Mouse (Mus musculus): ENCODE measurements around the gene Pkd1.

Gene Pkd1

GRCm38 (mm10) chr17:24596073-24596466 lies 46.4 kb downstream of the Pkd1 start:
- POLR2A ChIA-PET = interaction anchor here (0.5 to 6.6 kb wide), 41 partner anchors 9 to 983 kb away, joined by 3 to 64 read pairs (median 4); partner anchors contain the start of genes Traf7 (in 3 of the 4), Tbl3 (in 2 of the 4), Lmf1 (in 1 of the 4) and Nthl1 (in 1 of the 4)
- CTCF ChIA-PET = interaction anchor here (0.6 to 2.5 kb wide), 30 partner anchors 8 to 1147 kb away, joined by 3 to 15 read pairs (median 4); partner anchors contain the start of genes Syngr3 (in 1 of the 4) and Zfp598 (in 1 of the 4)

- CTCF ChIA-PET = interaction anchor here (0.6 to 2.5 kb wide), 12 partner anchors 8 to 81 kb away, joined by 3 to 15 read pairs (median 4); no protein-coding TSS in a partner anchor
Observed at GRCm38 (mm10) chr17:24596471-24597183, 47.0 kb downstream of the Pkd1 start.

GRCm38 (mm10) chr17:24597989-24598388 lies 48.4 kb downstream of the Pkd1 start:
- CTCF ChIA-PET = no interaction called here
- POLR2A ChIA-PET = interaction anchor here in 3 of 4 experiments (0.7 to 2.5 kb wide), 16 partner anchors 8 to 119 kb away, joined by 3 to 9 read pairs (median 4); partner anchors contain the start of genes Nthl1 (in 2 of the 3), Tsc2 (in 2 of the 3), Traf7 (in 1 of the 3) and Zfp598 (in 1 of the 3)

More at GRCm38 (mm10) chr17:24596471-24597183, 47.0 kb downstream of the Pkd1 start:
- POLR2A ChIA-PET = interaction anchor here (0.5 to 6.6 kb wide), 33 partner anchors 8 to 182 kb away, joined by 3 to 64 read pairs (median 4); partner anchors contain the start of genes Traf7 (in 3 of the 4), Tbl3 (in 2 of the 4), Nthl1 (in 1 of the 4) and Rnps1 (in 1 of the 4)

GRCm38 (mm10) chr17:24600502-24600901 lies 50.9 kb downstream of the Pkd1 start:
- CTCF ChIA-PET = interaction anchor here in 1 of 4 experiments (1.6 kb wide), 1 partner anchor 10 kb away, joined by 3 read pairs; no protein-coding TSS in a partner anchor

GRCm38 (mm10) chr17:24603961-24604360 lies 54.3 kb downstream of the Pkd1 start:
- POLR2A ChIA-PET = interaction anchor here in 3 of 4 experiments (0.7 to 6.1 kb wide), 22 partner anchors 9 to 125 kb away, joined by 3 to 64 read pairs (median 8); partner anchors contain the start of genes Traf7 (in 3 of the 3), Mlst8 (in 2 of the 3), Npw (in 2 of the 3) and Nthl1 (in 2 of the 3)
- CTCF ChIA-PET = interaction anchor here in 3 of 4 experiments (0.9 to 2.2 kb wide), 6 partner anchors 8 to 76 kb away, joined by 3 to 10 read pairs (median 5); partner anchors contain the start of gene Traf7 (in 1 of the 3)

More at GRCm38 (mm10) chr17:24600502-24600901, 50.9 kb downstream of the Pkd1 start:
- POLR2A ChIA-PET = interaction anchor here in 3 of 4 experiments (0.7 to 2.9 kb wide), 12 partner anchors 9 to 1156 kb away, joined by 3 to 10 read pairs (median 3); partner anchors contain the start of gene Traf7 (in 1 of the 3)

GRCm38 (mm10) chr17:24604557-24604956 lies 54.9 kb downstream of the Pkd1 start:
- ChIA-PET POLR2A (interaction anchor here (0.6 to 6.1 kb wide), 42 partner anchors 8 to 268 kb away, joined by 3 to 64 read pairs (median 4); partner anchors contain the start of genes Nthl1 (in 3 of the 4), Pkd1 (in 3 of the 4), Traf7 (in 3 of the 4) and Tsc2 (in 3 of the 4)), CTCF (interaction anchor here (0.6 to 2.2 kb wide), 10 partner anchors 8 to 94 kb away, joined by 3 to 10 read pairs (median 3); partner anchors contain the start of gene Traf7 (in 1 of the 4))

- CTCF ChIA-PET = interaction anchor here in 2 of 4 experiments (0.6 to 1.2 kb wide), 4 partner anchors 12 to 62 kb away, joined by 3 to 4 read pairs (median 4); no protein-coding TSS in a partner anchor
Observed at GRCm38 (mm10) chr17:24608370-24608769, 58.7 kb downstream of the Pkd1 start.

GRCm38 (mm10) chr17:24608874-24609273 lies 59.2 kb downstream of the Pkd1 start:
- ChIA-PET POLR2A (interaction anchor here in 2 of 4 experiments (0.6 to 6.1 kb wide), 5 partner anchors 8 to 88 kb away, joined by 3 to 64 read pairs (median 3); no protein-coding TSS in a partner anchor), CTCF (interaction anchor here in 2 of 4 experiments (0.5 to 0.7 kb wide), 2 partner anchors 18 to 58 kb away, joined by 4 to 5 read pairs; no protein-coding TSS in a partner anchor)

More at GRCm38 (mm10) chr17:24608370-24608769, 58.7 kb downstream of the Pkd1 start:
- POLR2A ChIA-PET = interaction anchor here in 2 of 4 experiments (0.8 to 6.1 kb wide), 8 partner anchors 8 to 59 kb away, joined by 3 to 64 read pairs (median 4); partner anchors contain the start of gene Pkd1 (in 1 of the 2)

GRCm38 (mm10) chr17:24610711-24611110 lies 61.1 kb downstream of the Pkd1 start:
- ChIA-PET POLR2A (interaction anchor here in 1 of 4 experiments (1.0 to 1.4 kb wide), 3 partner anchors 9 to 34 kb away, joined by 3 to 4 read pairs (median 4); no protein-coding TSS in a partner anchor), CTCF (interaction anchor here in 3 of 4 experiments (0.7 to 1.7 kb wide), 4 partner anchors 10 to 108 kb away, joined by 3 to 5 read pairs (median 4); no protein-coding TSS in a partner anchor)

- POLR2A ChIA-PET = interaction anchor here (0.6 to 7.8 kb wide), 37 partner anchors 9 to 593 kb away, joined by 3 to 45 read pairs (median 5); partner anchors contain the start of genes Nthl1 (in 3 of the 4), Pkd1 (in 3 of the 4), Traf7 (in 3 of the 4) and Tsc2 (in 3 of the 4)
- CTCF ChIA-PET = interaction anchor here in 3 of 4 experiments (0.5 to 2.4 kb wide), 6 partner anchors 11 to 790 kb away, joined by 3 to 16 read pairs (median 3); no protein-coding TSS in a partner anchor
Observed at GRCm38 (mm10) chr17:24617561-24618194, 68.0 kb downstream of the Pkd1 start.

- ChIA-PET CTCF (no interaction called here), POLR2A (interaction anchor here in 2 of 4 experiments (0.7 to 1.0 kb wide), 3 partner anchors 50 to 81 kb away, joined by 3 to 5 read pairs (median 4); partner anchors contain the start of gene Pkd1 (in 1 of the 2))
Observed at GRCm38 (mm10) chr17:24625472-24625871, 75.8 kb downstream of the Pkd1 start.

- ChIA-PET POLR2A (interaction anchor here in 3 of 4 experiments (0.5 to 3.1 kb wide), 38 partner anchors 8 to 660 kb away, joined by 3 to 27 read pairs (median 4); partner anchors contain the start of genes Traf7 (in 3 of the 3), Pkd1 (in 2 of the 3), Zfp598 (in 2 of the 3) and Jpt2 (in 1 of the 3)), CTCF (interaction anchor here (0.5 to 2.8 kb wide), 67 partner anchors 8 to 787 kb away, joined by 3 to 17 read pairs (median 4); partner anchors contain the start of genes Pkd1 (in 2 of the 4), Zfp598 (in 2 of the 4), Mlst8 (in 1 of the 4) and Npw (in 1 of the 4))
Observed at GRCm38 (mm10) chr17:24628646-24629045, 79.0 kb downstream of the Pkd1 start.

- ChIA-PET CTCF (interaction anchor here (0.6 to 2.8 kb wide), 11 partner anchors 10 to 1111 kb away, joined by 3 to 16 read pairs (median 6); partner anchors contain the start of gene Zfp598 (in 1 of the 4)), POLR2A (interaction anchor here in 3 of 4 experiments (0.7 to 3.3 kb wide), 18 partner anchors 9 to 216 kb away, joined by 3 to 36 read pairs (median 5); partner anchors contain the start of genes Traf7 (in 3 of the 3), Npw (in 1 of the 3) and Pkd1 (in 1 of the 3))
Observed at GRCm38 (mm10) chr17:24630072-24630471, 80.4 kb downstream of the Pkd1 start.

- ChIA-PET CTCF (interaction anchor here (0.6 to 2.0 kb wide), 21 partner anchors 15 to 218 kb away, joined by 3 to 10 read pairs (median 4); partner anchors contain the start of genes Zfp598 (in 2 of the 4), Mlst8 (in 1 of the 4), Ndufb10 (in 1 of the 4) and Pkd1 (in 1 of the 4)), POLR2A (interaction anchor here (0.6 to 3.3 kb wide), 102 partner anchors 8 to 1095 kb away, joined by 3 to 51 read pairs (median 4); partner anchors contain the start of genes Zfp598 (in 4 of the 4), Mlst8 (in 3 of the 4), Npw (in 3 of the 4) and Pkd1 (in 3 of the 4))
Observed at GRCm38 (mm10) chr17:24632167-24632812, 82.7 kb downstream of the Pkd1 start, which contains the start of the genes Tsc2 and Nthl1. TSS of gene Tsc2 (minus strand) at chr17:24632630. TSS of gene Nthl1 (plus strand) at chr17:24632680.

GRCm38 (mm10) chr17:24632813-24633449 lies 83.3 kb downstream of the Pkd1 start:
- ChIA-PET CTCF (interaction anchor here (0.6 to 2.0 kb wide), 21 partner anchors 14 to 219 kb away, joined by 3 to 10 read pairs (median 4); partner anchors contain the start of genes Zfp598 (in 2 of the 4), Mlst8 (in 1 of the 4), Ndufb10 (in 1 of the 4) and Pkd1 (in 1 of the 4)), POLR2A (interaction anchor here (0.6 to 3.3 kb wide), 101 partner anchors 7 to 1095 kb away, joined by 3 to 51 read pairs (median 4); partner anchors contain the start of genes Zfp598 (in 4 of the 4), Mlst8 (in 3 of the 4), Npw (in 3 of the 4) and Pkd1 (in 3 of the 4))
